Mouse (Mus musculus) forebrain, embryonic 16.5 days (tissue): ENCODE results near the gene Nfyc. TPM values are rescaled to one million over a fixed set of nuclear protein-coding genes. Genes with fewer than 3 reads are reported as not detected.

Source experiments
- ATAC-seq: fragments of 200-750 bp; cut with Nextera tagmentation; 2 replicates; pipeline ENCODE4 v1.8.0; 2017; ENCODE audit warnings: mild to moderate bottlenecking, moderate library complexity
- H3K27ac ChIP-seq: fragments of 300-500 bp; sonication (generic); 2 replicates; pipeline ENCODE4 v1.5.1; 2014; ENCODE audit warnings: low read length, control low read depth
- H3K27me3 ChIP-seq: fragments of 300-500 bp; sonication (generic); replicated peaks from 2 replicates; pipeline ENCODE4 v1.6.1; 2014; ENCODE audit warnings: low read length; ENCODE audit not compliant: control insufficient read depth, insufficient read depth
- H3K36me3 ChIP-seq: fragments of 300-500 bp; sonication (generic); 2 replicates; pipeline ENCODE4 v1.6.1; 2014; ENCODE audit not compliant: control insufficient read depth, insufficient read depth
- H3K4me1 ChIP-seq: fragments of 300-500 bp; sonication (generic); replicated peaks from 2 replicates; pipeline ENCODE4 v1.6.1; 2014; ENCODE audit warnings: low read length; ENCODE audit not compliant: control insufficient read depth, insufficient read depth
- H3K4me2 ChIP-seq: fragments of 300-500 bp; sonication (generic); 2 replicates; pipeline ENCODE4 v1.6.1; 2014; ENCODE audit warnings: mild to moderate bottlenecking, low read length, control low read depth
- H3K4me3 ChIP-seq: fragments of 300-500 bp; sonication (generic); replicated peaks from 2 replicates; pipeline ENCODE4 v1.5.1; 2014; ENCODE audit warnings: mild to moderate bottlenecking, low read length, control low read depth
- H3K9ac ChIP-seq: fragments of 300-500 bp; sonication (generic); replicated peaks from 2 replicates; pipeline ENCODE4 v1.6.1; 2014; ENCODE audit warnings: low read depth, low read length, control low read depth
- H3K9me3 ChIP-seq: fragments of 300-500 bp; sonication (generic); 2 replicates; pipeline ENCODE4 v1.6.1; 2016; ENCODE audit warnings: low read length; ENCODE audit not compliant: control insufficient read depth
- WGBS: fragments of 180-500 bp; shearing (Covaris S2); extraction: QIAGEN DNeasy Blood & Tissue Kit; methylation state at CpG from one replicate; pipeline ENCODE4 v1.1.7; 2014; 5-methylcytosine and 5-hydroxymethylcytosine counted together
- polyA plus RNA-seq: library from polyadenylated mRNA; unstranded; fragments of >200 nt; fragmentation: Nextera tagmentation; extraction: Ambion mirVana; gene quantifications from 2 replicates; pipeline ENCODE4 v1.2.1, GENCODE M21; 2015

The Nfyc gene
- polyA plus RNA-seq, 1 experiment from 2014 or later, result 96.5 TPM

- H3K9me3 ChIP-seq, result no peaks in the 10 kb centered on the region
- H3K36me3 ChIP-seq, result no peaks in the 10 kb centered on the region
- H3K27me3 ChIP-seq, result no peaks in the 10 kb centered on the region
- WGBS, result 73% methylated on average over 6 of the region's 6 CpGs
- no peak for ATAC-seq
- H3K4me3 ChIP-seq, result no peak overlapping the region
- no peak overlapping the region for H3K9ac ChIP-seq
- H3K27ac ChIP-seq, result no peak overlapping the region
- H3K4me1 ChIP-seq, result peaks cover 9% of the 10 kb centered on the region
- no peak overlapping the region for H3K4me2 ChIP-seq
Measured at GRCm38 (mm10) chr4:120730146-120730545, 101.2 kb downstream of the Nfyc start.

- H3K4me3 ChIP-seq, result no peak overlapping the region
- H3K27ac ChIP-seq, result no peak overlapping the region
- peaks cover 9% of the 10 kb centered on the region for H3K4me1 ChIP-seq
- no peaks in the 10 kb centered on the region for H3K9me3 ChIP-seq
- no peaks in the 10 kb centered on the region for H3K27me3 ChIP-seq
- no peak overlapping the region for H3K9ac ChIP-seq
- no peak for ATAC-seq
- no peaks in the 10 kb centered on the region for H3K36me3 ChIP-seq
- WGBS, result 46% methylated on average over 6 of the region's 6 CpGs
- H3K4me2 ChIP-seq, result no peak overlapping the region
Measured at GRCm38 (mm10) chr4:120729441-120729840, 101.9 kb downstream of the Nfyc start.

- Histone ChIP-seq H3K4me3 (no peak overlapping the region), H3K9me3 (no peaks in the 10 kb centered on the region), H3K4me2 (no peak overlapping the region), H3K9ac (no peak overlapping the region), H3K36me3 (no peaks in the 10 kb centered on the region), H3K4me1 (peaks cover 9% of the 10 kb centered on the region), H3K27me3 (no peaks in the 10 kb centered on the region), H3K27ac (no peak overlapping the region)
- no peak for ATAC-seq
- 86% methylated on average over 11 of the region's 11 CpGs for WGBS
Measured at GRCm38 (mm10) chr4:120727842-120728241, 103.5 kb downstream of the Nfyc start.

GRCm38 (mm10) chr4:120726174-120726573 lies 105.2 kb downstream of the Nfyc start:
- no peak overlapping the region for H3K4me3 ChIP-seq
- WGBS, result 58% methylated on average over 4 of the region's 4 CpGs

GRCm38 (mm10) chr4:120725516-120726090 lies 105.8 kb downstream of the Nfyc start:
- Histone ChIP-seq H3K36me3 (no peaks in the 10 kb centered on the region), H3K27me3 (no peaks in the 10 kb centered on the region), H3K9ac (no peak overlapping the region), H3K4me2 (no peak overlapping the region), H3K9me3 (no peaks in the 10 kb centered on the region), H3K4me3 (no peak overlapping the region), H3K4me1 (no peaks in the 10 kb centered on the region), H3K27ac (no peak overlapping the region)
- no peak for ATAC-seq
- WGBS, result 36% methylated on average over 5 of the region's 5 CpGs

More at GRCm38 (mm10) chr4:120726174-120726573, 105.2 kb downstream of the Nfyc start:
- Histone ChIP-seq H3K9me3 (no peaks in the 10 kb centered on the region), H3K4me1 (peaks cover 4% of the 10 kb centered on the region), H3K4me2 (no peak overlapping the region), H3K27ac (no peak overlapping the region), H3K36me3 (no peaks in the 10 kb centered on the region), H3K27me3 (no peaks in the 10 kb centered on the region), H3K9ac (no peak overlapping the region)
- ATAC-seq, result no peak

- 57% methylated on average over 2 of the region's 2 CpGs for WGBS
- Histone ChIP-seq H3K36me3 (no peaks in the 10 kb centered on the region), H3K4me1 (peaks cover under 1% of the 10 kb centered on the region), H3K4me2 (no peak overlapping the region), H3K27ac (no peak overlapping the region), H3K9ac (no peak overlapping the region), H3K27me3 (0 out of 2 replicates have a peak, but pooled peaks cover 5% of the 10 kb centered on the region), H3K4me3 (no peak overlapping the region), H3K9me3 (no peaks in the 10 kb centered on the region)
- no peak for ATAC-seq
Measured at GRCm38 (mm10) chr4:120721574-120721973, 109.8 kb downstream of the Nfyc start.

- Histone ChIP-seq H3K27ac (no peak overlapping the region), H3K9ac (no peak overlapping the region), H3K9me3 (no peaks in the 10 kb centered on the region), H3K4me1 (peaks cover 17% of the 10 kb centered on the region), H3K27me3 (0 out of 2 replicates have a peak, but pooled peaks cover 7% of the 10 kb centered on the region), H3K4me2 (no peak overlapping the region), H3K36me3 (no peaks in the 10 kb centered on the region), H3K4me3 (no peak overlapping the region)
- 55% methylated on average over 5 of the region's 5 CpGs for WGBS
- ATAC-seq, result no peak
Measured at GRCm38 (mm10) chr4:120719152-120719551, 112.2 kb downstream of the Nfyc start.

GRCm38 (mm10) chr4:120717591-120717990 lies 113.8 kb downstream of the Nfyc start:
- Histone ChIP-seq H3K9me3 (no peaks in the 10 kb centered on the region), H3K27ac (no peak overlapping the region), H3K4me1 (peaks cover 24% of the 10 kb centered on the region), H3K4me2 (no peak overlapping the region), H3K9ac (no peak overlapping the region), H3K4me3 (no peak overlapping the region), H3K36me3 (no peaks in the 10 kb centered on the region), H3K27me3 (0 out of 2 replicates have a peak, but pooled peaks cover 7% of the 10 kb centered on the region)
- ATAC-seq, result no peak
- WGBS, result 59% methylated on average over 8 of the region's 8 CpGs

- Histone ChIP-seq H3K4me1 (peaks cover 24% of the 10 kb centered on the region), H3K4me3 (peak overlapping the region; percentile 39), H3K36me3 (no peaks in the 10 kb centered on the region), H3K27ac (no peak overlapping the region), H3K9me3 (no peaks in the 10 kb centered on the region), H3K27me3 (0 out of 2 replicates have a peak, but pooled peaks cover 7% of the 10 kb centered on the region), H3K4me2 (peak overlapping the region; percentile 72), H3K9ac (0 out of 2 replicates have a peak overlapping the region, but pooled peaks have one; percentile 41)
- ATAC-seq, result no peak
- WGBS, result 17% methylated on average over 12 of the region's 12 CpGs
Measured at GRCm38 (mm10) chr4:120716765-120717164, 114.6 kb downstream of the Nfyc start.
